Mouse (Mus musculus) right cerebral cortex, adult 2 months (tissue): ENCODE results near the gene Vwa3b.

Experiments used
- DNase-seq, 2 experiments: peaks; one replicate each; pipeline ENCODE4 v3.0.0; 2021 to 2022; ENCODE audit warnings: low spot score in 2 of 2

The Vwa3b gene

DNA sequence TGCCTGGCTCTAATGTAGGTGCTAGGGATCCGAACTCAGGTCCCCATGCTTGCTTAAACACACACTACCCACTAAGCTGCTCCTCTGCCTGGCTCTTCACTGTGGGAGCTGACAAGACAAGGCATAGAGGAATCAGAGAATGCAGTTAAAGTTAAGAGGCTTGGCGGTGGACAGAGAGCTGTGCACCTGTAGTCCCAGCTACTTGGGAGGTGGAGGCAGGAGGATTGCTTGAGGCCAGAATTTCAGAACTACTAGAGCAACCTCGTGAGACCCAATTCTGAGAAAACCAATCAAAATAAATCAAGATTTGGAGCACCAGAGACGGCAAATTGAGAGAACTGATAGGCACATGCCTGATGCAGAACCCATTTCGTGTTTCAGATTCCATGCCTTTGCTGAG is 36.7 kb downstream of the Vwa3b start:
- no peak for DNase-seq

GRCm38 (mm10) chr1:37063841-37064240 is 37.4 kb downstream of the Vwa3b start:
- no peak for DNase-seq

DNA sequence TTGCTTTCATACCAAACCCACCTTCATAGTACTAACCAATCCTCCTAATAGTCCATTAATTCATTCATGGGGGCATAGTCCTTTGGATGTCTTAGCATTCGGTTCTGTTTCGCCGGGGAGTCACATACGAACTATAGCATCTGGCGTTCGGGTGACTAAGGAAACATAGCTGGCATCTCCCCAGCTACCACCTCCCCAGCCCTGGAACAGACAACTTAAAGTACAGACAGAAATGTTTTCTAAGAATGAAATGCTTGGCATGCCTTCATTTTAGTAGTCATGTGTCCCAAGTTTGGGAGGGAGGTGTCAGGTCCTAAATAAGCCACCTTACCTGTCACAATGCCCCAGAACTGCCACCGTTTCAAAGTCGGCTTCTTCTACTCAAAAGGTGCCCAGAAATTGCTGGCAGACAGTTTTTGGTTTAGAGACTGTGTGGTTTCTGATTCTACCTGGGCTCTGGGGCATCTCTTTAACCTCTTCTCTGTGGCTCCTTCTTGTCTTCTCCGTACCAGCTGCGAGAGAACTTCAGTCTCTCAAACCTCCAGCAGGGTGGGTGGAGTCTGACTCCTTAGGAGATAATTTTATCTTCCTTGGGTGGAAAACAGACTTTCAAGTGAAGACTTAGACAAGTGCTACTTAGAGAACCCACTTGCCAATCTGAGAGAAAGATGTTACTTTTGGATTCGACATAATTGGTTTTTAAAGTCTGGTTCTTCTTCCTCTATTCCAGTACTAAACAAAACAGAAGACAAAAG is 39.4 kb downstream of the Vwa3b start:
- peak; percentile 50 to 58 for DNase-seq

DNA sequence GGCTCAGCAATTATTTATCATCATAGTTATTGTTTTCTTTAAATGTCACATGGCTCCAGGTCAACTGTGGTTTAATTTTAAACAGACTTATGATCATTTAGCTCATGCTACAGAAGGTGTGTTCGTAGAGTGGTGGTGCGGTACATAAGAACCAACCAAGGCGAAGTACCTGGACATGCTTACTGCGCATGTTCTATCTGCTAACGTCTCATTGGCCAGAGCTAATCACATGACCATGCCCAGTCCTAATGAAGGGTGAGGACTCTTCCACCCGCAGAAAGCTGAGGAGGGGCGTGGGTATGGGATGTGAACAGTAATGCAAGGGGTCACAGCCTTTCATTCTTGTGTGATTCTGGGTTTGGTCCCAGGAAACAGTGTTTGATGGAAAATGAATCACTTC is 49.4 kb downstream of the Vwa3b start:
- DNase-seq, result no peak

- peak; percentile 22 to 40 for DNase-seq
These were observed 50.9 kb downstream of the Vwa3b start for GRCm38 (mm10) chr1:37077266-37077665.

DNA sequence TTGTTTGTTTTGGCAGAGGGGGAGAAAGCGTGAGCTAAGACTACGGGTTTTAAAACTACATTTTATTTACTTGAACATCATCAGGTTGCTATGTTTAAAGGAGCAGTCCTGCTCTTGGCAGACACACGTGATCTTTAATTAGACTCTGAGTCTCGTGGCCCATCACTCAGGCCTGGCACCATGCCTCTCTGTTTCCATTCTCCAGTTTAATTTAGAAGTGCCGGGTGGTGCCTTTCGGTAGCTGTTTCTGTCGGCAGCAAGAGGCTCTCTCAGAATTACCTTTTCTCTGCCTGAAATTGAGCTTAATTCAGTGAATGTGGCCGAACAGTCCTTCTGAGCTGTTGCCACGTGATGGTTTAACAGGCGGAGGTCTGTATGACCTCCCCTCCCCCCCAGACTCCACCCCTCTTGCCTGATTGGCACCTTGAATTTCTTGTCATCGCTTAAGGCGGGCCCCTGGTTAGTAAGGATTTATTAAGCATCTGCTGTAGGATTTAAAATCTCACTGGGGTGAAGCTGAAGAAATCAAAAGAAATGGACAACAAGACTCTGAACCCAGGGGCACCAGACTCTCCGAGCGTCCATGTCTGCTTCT is 51.7 kb downstream of the Vwa3b start:
- DNase-seq, result peak; percentile 69 to 76

- DNase-seq, result no peak
These were observed 54.0 kb downstream of the Vwa3b start for GRCm38 (mm10) chr1:37080442-37080841.

GRCm38 (mm10) chr1:37081376-37082214 is 55.2 kb downstream of the Vwa3b start:
- peak; percentile 11 to 37 for DNase-seq

DNA sequence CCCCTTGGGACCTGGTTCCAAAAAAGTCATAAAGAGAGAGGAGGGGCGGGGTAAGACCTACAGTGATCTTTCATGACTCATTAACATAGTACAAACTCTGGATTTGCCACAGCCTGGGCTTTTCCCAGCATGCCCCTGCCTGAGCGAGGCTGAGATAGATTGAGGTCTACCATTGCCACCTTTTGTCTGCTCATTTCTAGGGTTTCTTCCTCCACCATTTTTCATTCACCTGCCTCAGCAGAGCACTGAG is 55.7 kb downstream of the Vwa3b start:
- DNase-seq, result no peak

- no peak for DNase-seq
These were observed 57.7 kb downstream of the Vwa3b start for GRCm38 (mm10) chr1:37084075-37084474.

DNA sequence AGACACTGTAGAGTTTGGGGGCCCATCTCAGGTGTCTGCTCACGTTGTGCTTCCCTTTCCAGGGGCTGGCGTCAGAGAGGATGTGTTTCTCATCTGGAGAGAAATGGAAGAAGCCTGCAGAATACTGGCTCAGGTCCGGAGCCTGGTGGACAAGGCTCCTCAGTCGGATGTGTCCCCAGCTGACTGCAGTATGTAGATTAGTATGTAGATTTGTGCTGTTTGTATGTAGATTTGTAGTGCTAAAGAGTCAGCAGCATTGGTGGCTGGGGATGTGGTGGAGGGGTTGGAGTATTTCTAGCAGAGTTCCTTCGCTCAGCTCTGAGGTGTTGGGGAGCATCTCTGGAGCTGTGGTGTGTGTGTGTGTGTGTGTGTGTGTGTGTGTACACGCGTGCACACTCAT is 58.8 kb downstream of the Vwa3b start:
- no peak for DNase-seq

GRCm38 (mm10) chr1:37089191-37089590 is 62.8 kb downstream of the Vwa3b start:
- DNase-seq, result no peak

DNA sequence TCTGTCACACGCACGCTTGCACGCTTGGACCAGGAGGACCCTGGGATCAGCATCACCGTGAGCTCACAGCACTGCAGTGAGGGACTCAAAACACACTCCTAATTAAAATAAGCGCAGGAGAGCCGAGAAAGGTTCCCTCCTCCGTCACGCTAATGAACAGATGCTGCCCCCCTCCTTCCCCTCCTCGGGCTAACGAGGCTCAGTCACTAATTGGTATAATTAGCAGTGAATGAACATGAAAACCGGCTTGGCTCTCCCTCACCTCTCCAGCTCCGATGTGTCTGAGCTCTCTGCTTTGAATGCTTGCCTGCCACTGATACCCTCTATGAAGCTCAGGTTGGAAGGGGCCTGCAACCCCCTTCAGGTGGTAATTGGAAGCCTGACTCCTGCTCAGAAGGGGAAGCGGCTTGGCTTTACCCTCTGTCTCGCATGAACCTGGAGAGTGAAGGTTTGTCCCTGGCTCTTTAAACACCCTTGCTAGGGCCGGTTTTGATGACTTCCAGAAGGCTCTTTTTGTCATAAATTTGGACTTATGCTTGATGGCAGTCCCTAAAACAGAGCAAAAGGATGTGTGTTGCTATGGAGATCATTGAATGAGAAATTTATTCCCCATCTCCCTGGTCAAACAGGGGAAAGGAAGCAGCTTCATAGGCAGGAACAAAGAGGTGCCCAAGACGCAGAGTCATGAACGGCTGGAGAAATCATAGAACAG is 71.1 kb downstream of the Vwa3b start:
- DNase-seq, result peak in 1 of 2 experiments; percentile 30

DNA sequence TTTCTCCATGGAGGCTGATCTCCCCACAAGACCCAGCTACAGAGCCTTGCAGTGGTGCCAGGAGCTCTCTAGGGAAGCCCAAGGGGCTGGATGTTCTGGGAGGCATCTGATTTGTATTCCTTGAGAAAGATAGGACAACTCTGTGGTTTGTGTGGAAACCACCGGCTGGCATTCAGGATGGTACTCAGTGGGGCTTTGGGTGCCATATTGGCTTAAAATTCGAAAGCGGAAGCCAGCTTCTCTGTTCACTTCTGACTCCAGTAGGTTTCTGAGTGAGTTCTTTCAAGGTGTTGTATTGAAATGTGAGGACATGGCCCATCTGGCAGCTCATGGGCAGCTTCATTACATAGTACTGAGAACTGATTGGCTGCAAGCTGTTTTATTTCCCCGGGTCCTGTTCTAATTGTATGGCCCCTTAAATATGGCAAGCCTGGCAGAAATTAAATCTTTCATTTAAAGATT is 71.7 kb downstream of the Vwa3b start:
- no peak for DNase-seq

DNA sequence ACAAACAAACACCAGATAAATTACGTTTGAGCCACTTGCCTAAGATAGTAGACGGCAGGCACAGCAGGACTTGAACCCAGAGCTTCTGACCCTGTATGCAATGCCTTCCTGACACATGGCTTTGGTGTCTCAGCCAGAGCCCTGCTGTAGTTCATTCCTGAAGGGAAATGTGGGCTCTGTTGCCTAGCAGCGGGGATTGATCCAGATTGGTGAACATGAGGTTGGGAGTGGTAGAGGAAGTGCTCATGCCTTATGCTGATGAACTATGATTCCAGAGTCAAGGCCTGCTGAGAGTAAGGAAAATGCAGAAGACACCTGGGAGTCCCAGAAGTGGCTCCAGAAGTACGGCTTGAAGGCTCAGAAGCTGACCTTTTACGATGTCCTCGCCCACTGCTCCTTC is 74.0 kb downstream of the Vwa3b start:
- no peak for DNase-seq

DNA sequence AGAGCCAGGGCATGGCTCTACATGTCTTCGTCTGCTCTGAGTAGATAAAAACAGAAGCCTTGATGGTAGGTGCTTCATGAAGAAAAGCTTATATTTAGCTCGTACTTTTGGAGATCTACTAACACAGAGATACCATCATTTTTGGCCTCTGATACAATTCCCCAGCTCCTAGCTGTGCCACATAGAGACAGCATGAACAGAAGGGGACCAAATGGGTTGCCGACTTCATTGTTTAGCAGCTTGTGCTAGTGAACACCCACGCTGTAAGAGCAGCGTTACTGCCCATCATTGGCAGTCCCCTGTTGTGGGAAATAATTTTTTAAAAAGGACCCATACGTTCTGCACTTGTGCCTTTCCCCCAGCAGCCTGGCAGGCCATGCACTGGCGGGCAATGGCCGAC is 74.6 kb downstream of the Vwa3b start:
- DNase-seq, result no peak

DNA sequence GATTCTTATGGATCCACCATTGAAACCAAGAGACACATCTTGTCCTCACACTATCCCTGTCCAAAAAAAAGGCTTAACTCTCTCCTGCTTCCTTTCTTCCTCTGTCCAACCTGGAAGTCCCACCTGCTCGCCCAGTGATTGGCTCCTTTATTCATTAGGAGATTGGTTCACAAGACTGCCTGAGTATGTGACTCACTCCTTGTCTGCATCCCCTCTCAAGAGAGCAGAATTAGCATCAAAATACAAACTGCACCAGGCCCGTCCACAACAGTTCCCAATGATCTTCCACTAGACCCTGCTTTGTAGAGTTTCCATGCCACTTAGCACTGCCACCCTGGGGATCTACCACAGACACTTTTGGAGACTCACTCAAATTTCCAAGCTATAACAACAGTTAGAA is 75.3 kb downstream of the Vwa3b start:
- no peak for DNase-seq

DNA sequence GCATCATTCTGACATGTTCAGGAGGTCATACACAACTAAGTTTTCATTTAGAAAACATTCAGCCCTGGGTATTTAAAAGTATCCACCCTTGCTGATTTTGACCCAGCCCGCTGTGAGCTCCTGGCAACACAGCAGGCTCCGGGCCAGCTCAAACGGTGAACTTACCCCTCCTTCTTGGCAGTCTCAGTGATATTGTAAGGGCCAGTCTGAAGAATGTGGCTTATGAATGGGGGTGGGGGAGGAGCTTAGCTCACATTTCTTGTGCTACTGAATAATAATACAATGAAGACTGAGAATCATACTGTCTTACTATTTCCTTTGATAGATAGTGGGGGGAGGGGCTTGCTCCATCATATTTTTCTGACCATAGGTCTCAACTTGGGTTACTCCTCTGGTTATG is 78.8 kb downstream of the Vwa3b start:
- no peak for DNase-seq

GRCm38 (mm10) chr1:37113781-37114180 is 87.4 kb downstream of the Vwa3b start:
- no peak for DNase-seq

- no peak for DNase-seq
These were observed 89.5 kb downstream of the Vwa3b start for GRCm38 (mm10) chr1:37115847-37116246.

DNA sequence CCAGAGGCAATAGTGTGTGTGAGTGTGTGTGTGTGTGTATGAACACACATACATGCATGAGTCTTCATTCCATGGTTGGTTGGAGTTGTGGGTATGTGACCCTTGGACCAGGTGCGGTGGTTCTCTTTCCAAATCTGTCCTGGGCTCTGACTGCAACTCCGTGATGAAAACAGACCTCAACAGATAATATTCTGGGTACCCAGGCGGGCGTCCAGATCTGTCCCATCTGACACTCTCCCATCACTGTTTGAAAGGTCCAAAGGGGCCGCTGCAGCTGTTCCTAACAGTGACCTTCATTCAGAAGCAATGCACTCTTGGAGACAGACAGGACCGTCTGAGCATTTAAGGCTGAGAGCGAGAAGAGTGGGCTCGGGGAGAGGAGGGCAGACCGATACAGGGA is 90.2 kb downstream of the Vwa3b start:
- no peak for DNase-seq

- peak; percentile 32 to 34 for DNase-seq
These were observed 91.6 kb downstream of the Vwa3b start for GRCm38 (mm10) chr1:37117964-37118363.
